8 mouse cellular contexts compared by ENCODE assay signal in genomic region chr4:84883646-84884045, GRCm38 (mm10). TPM values are rescaled to one million over a fixed set of nuclear protein-coding genes. Genes with fewer than 3 reads are reported as not detected.
DNase-seq lines count a peak whose midpoint lies in the region; ATAC-seq and TF ChIP-seq lines count a peak whose summit lies in the region.

No protein-coding gene starts in this region.

- 0 out of 2 replicates have a peak, but pooled peaks have one; percentile 1 for ATAC-seq in limb, embryonic 15.5 days (ENCODE audit: insufficient number of reproducible peaks, low FRiP score, low TSS enrichment, low read depth)
- ATAC-seq in stomach, embryonic 15.5 days (ENCODE audit: insufficient read depth, low FRiP score, low read depth), result no peak

- H3K9me3 ChIP-seq in limb, embryonic 15.5 days, result no peaks in the 10 kb centered on the region
- no peaks in the 10 kb centered on the region for H3K9me3 ChIP-seq in stomach, embryonic 15.5 days

- no peak for TF ChIP-seq POLR2A in cerebellum, adult 2 months (IDR thresholded peaks at IDR 0.05; ENCODE audit: borderline replicate concordance, insufficient read depth, low read length)
- no peak for TF ChIP-seq POLR2A in spleen, adult 2 months (IDR thresholded peaks at IDR 0.05; ENCODE audit: low read depth, low read length)

- no peak for TF ChIP-seq CTCF in cerebellum, adult 2 months (IDR thresholded peaks at IDR 0.05; ENCODE audit: borderline replicate concordance, insufficient read depth, low read depth, low read length)
- TF ChIP-seq CTCF in spleen, adult 2 months (IDR thresholded peaks at IDR 0.05; ENCODE audit: extremely low read depth, insufficient read depth, insufficient read length, insufficient replicate concordance), result no peak

- 65% methylated on average over 12 of the region's 12 CpGs for WGBS in cerebellum, adult 2 months
- WGBS in spleen, adult 2 months, result 90% methylated on average over 12 of the region's 12 CpGs
- WGBS in limb, embryonic 15.5 days, result 59% methylated on average over 12 of the region's 12 CpGs
- WGBS in stomach, embryonic 15.5 days, result 66% methylated on average over 12 of the region's 12 CpGs

- no peaks in the 10 kb centered on the region for H3K27me3 ChIP-seq in cerebellum, adult 2 months (ENCODE audit: control insufficient read depth, insufficient read depth, low read length)
- no peaks in the 10 kb centered on the region for H3K27me3 ChIP-seq in spleen, adult 2 months (ENCODE audit: control insufficient read depth, insufficient read depth, low read length)
- H3K27me3 ChIP-seq in limb, embryonic 15.5 days, result no peaks in the 10 kb centered on the region
- H3K27me3 ChIP-seq in stomach, embryonic 15.5 days (replicated peaks), result no peaks in the 10 kb centered on the region

- H3K36me3 ChIP-seq in spleen, adult 2 months (ENCODE audit: control insufficient read depth, insufficient read depth, low read length), result no peaks in the 10 kb centered on the region
- H3K36me3 ChIP-seq in limb, embryonic 15.5 days, result no peaks in the 10 kb centered on the region
- H3K36me3 ChIP-seq in stomach, embryonic 15.5 days, result no peaks in the 10 kb centered on the region

- no peak overlapping the region for H3K9ac ChIP-seq in limb, embryonic 15.5 days
- H3K9ac ChIP-seq in stomach, embryonic 15.5 days, result no peak overlapping the region

- DNase-seq in cerebellum, adult 2 months, result no peak
- no peak for DNase-seq in cerebellum, postnatal 36 days
- DNase-seq in spleen, adult 2 months (ENCODE audit: low read depth in 1 of 2, low spot score in 2 of 2), result no peak
- no peak for DNase-seq in spleen, adult 18-20 months
- DNase-seq in urinary bladder, postnatal 10 days (ENCODE audit: low spot score), result no peak
- DNase-seq in layer of hippocampus, adult 9-11 months, result no peak

- H3K4me3 ChIP-seq in cerebellum, adult 2 months (replicated peaks; ENCODE audit: insufficient read depth, low read depth, low read length), result peak overlapping the region; percentile 65
- H3K4me3 ChIP-seq in spleen, adult 2 months (ENCODE audit: extremely low read depth, insufficient read depth, insufficient read length), result peak overlapping the region; percentile 72; the same call in 1 of the 2 replicates
- H3K4me3 ChIP-seq in limb, embryonic 15.5 days, result peak overlapping the region; percentile 80
- peak overlapping the region; percentile 80 for H3K4me3 ChIP-seq in stomach, embryonic 15.5 days (replicated peaks)

- no peak overlapping the region for H3K27ac ChIP-seq in cerebellum, adult 2 months (ENCODE audit: insufficient read depth, low read length)
- 0 out of 2 replicates have a peak overlapping the region, but pooled peaks have one; percentile 17 for H3K27ac ChIP-seq in spleen, adult 2 months (ENCODE audit: insufficient read depth, low read length)
- H3K27ac ChIP-seq in limb, embryonic 15.5 days, result peak overlapping the region; percentile 98
- peak overlapping the region; percentile 92 for H3K27ac ChIP-seq in stomach, embryonic 15.5 days

- H3K4me2 ChIP-seq in limb, embryonic 15.5 days, result peak overlapping the region; percentile 65
- peak overlapping the region; percentile 78 for H3K4me2 ChIP-seq in stomach, embryonic 15.5 days

- no peaks in the 10 kb centered on the region for H3K4me1 ChIP-seq in cerebellum, adult 2 months (ENCODE audit: control insufficient read depth, insufficient read depth, low read length)
- no peaks in the 10 kb centered on the region; the same call in 1 of the 2 replicates for H3K4me1 ChIP-seq in spleen, adult 2 months (ENCODE audit: control insufficient read depth, insufficient read depth, insufficient read length)
- H3K4me1 ChIP-seq in limb, embryonic 15.5 days, result no peaks in the 10 kb centered on the region; the same call in 1 of the 2 replicates
- H3K4me1 ChIP-seq in stomach, embryonic 15.5 days, result no peaks in the 10 kb centered on the region

RNA-seq across cellular contexts. Expression of gene Cntln, which starts 0.5 kb away (rescaled TPM):
- polyA plus RNA-seq in cerebellum, adult 2 months (2012; rRNA removed), result 7.4 and 7.6 TPM in 2 replicates
- 0.60 and 0.95 TPM in 2 replicates for polyA plus RNA-seq in spleen, adult 2 months (2012; rRNA removed)
- polyA plus RNA-seq in limb, embryonic 15.5 days (2015; fragmentation: Nextera tagmentation; extraction: Ambion mirVana), result 8.7 and 11.2 TPM in 2 replicates
- polyA plus RNA-seq in stomach, embryonic 15.5 days (2015; fragmentation: Nextera tagmentation; extraction: Ambion mirVana), result 11.2 and 12.5 TPM in 2 replicates
